Mouse (Mus musculus) kidney, embryonic 16.5 days (tissue): ENCODE results near the gene Raver1. TPM values are rescaled to one million over a fixed set of nuclear protein-coding genes. Genes with fewer than 3 reads are reported as not detected.
A peak's percentile ranks its signal among the peaks of the same experiment; 100 is the strongest.

Experiments
- ATAC-seq: fragments of 200-750 bp; cut with Nextera tagmentation; 2 replicates; pipeline ENCODE4 v1.8.0; 2017; ENCODE audit warnings: moderate TSS enrichment; ENCODE audit not compliant: low FRiP score, low TSS enrichment
- H3K27ac ChIP-seq: fragments of 300-500 bp; sonication (generic); 2 replicates; pipeline ENCODE4 v1.5.1; 2014; ENCODE audit warnings: low read length
- H3K27me3 ChIP-seq: fragments of 300-500 bp; sonication (generic); 2 replicates; pipeline ENCODE4 v1.6.1; 2014; ENCODE audit warnings: low read length, control low read depth, mixed read lengths; ENCODE audit not compliant: insufficient read depth
- H3K36me3 ChIP-seq: fragments of 300-500 bp; sonication (generic); 2 replicates; pipeline ENCODE4 v1.6.1; 2014; ENCODE audit warnings: low read length, control low read depth, mixed read lengths; ENCODE audit not compliant: insufficient read depth
- H3K4me1 ChIP-seq: fragments of 300-500 bp; sonication (generic); 2 replicates; pipeline ENCODE4 v1.6.1; 2014; ENCODE audit warnings: low read length, control low read depth, mixed read lengths; ENCODE audit not compliant: insufficient read depth
- H3K4me2 ChIP-seq: fragments of 300-500 bp; sonication (generic); replicated peaks from 2 replicates; pipeline ENCODE4 v1.6.1; 2014; ENCODE audit warnings: low read depth, low read length
- H3K4me3 ChIP-seq: fragments of 300-500 bp; sonication (generic); 2 replicates; pipeline ENCODE4 v1.5.1; 2014; ENCODE audit warnings: mild to moderate bottlenecking, low read length
- H3K9ac ChIP-seq: fragments of 300-500 bp; sonication (generic); replicated peaks from 2 replicates; pipeline ENCODE4 v1.6.1; 2014; ENCODE audit warnings: low read length
- H3K9me3 ChIP-seq: fragments of 300-500 bp; sonication (generic); 2 replicates; pipeline ENCODE4 v1.6.1; 2016; ENCODE audit warnings: low read length, control low read depth
- WGBS: fragments of 180-500 bp; shearing (Covaris S2); extraction: QIAGEN DNeasy Blood & Tissue Kit; methylation state at CpG from one replicate; pipeline ENCODE4 v1.1.7; 2014; 5-methylcytosine and 5-hydroxymethylcytosine counted together
- polyA plus RNA-seq: library from polyadenylated mRNA; unstranded; fragments of >200 nt; fragmentation: Nextera tagmentation; extraction: Ambion mirVana; gene quantifications from 2 replicates; pipeline ENCODE4 v1.2.1, GENCODE M21; 2015

Raver1 gene
- polyA plus RNA-seq, 1 experiment from 2014 or later = 66.8 TPM

- no peaks in the 10 kb centered on the region for H3K27me3 ChIP-seq
- H3K36me3 ChIP-seq = peaks cover 39% of the 10 kb centered on the region
- no peak for ATAC-seq
- H3K4me1 ChIP-seq = peaks cover 13% of the 10 kb centered on the region
- peak overlapping the region; percentile 83 for H3K4me3 ChIP-seq
- WGBS = 92% methylated on average over 1 of the region's 1 CpGs
- peak overlapping the region; percentile 95 for H3K4me2 ChIP-seq
- H3K9ac ChIP-seq = peak overlapping the region; percentile 89
- no peaks in the 10 kb centered on the region for H3K9me3 ChIP-seq
- H3K27ac ChIP-seq = no peak overlapping the region
Measured at GRCm38 (mm10) chr9:21090537-21090936, 1.3 kb downstream of the Raver1 start.

- WGBS = 91% methylated on average over 3 of the region's 3 CpGs
- Histone ChIP-seq H3K27me3 (no peaks in the 10 kb centered on the region), H3K9ac (no peak overlapping the region), H3K4me1 (no peaks in the 10 kb centered on the region), H3K27ac (no peak overlapping the region), H3K4me3 (no peak overlapping the region), H3K9me3 (no peaks in the 10 kb centered on the region), H3K4me2 (no peak overlapping the region), H3K36me3 (peaks cover 85% of the 10 kb centered on the region)
- no peak for ATAC-seq
Measured at GRCm38 (mm10) chr9:21083324-21083723, 8.5 kb downstream of the Raver1 start.

- Histone ChIP-seq H3K4me2 (no peak overlapping the region), H3K36me3 (peaks cover 85% of the 10 kb centered on the region)
Measured at GRCm38 (mm10) chr9:21081127-21081526, 10.7 kb downstream of the Raver1 start.

GRCm38 (mm10) chr9:21075625-21076024, 16.2 kb downstream of the Raver1 start:
- 95% methylated on average over 3 of the region's 3 CpGs for WGBS
- no peak overlapping the region for H3K4me2 ChIP-seq
- H3K4me3 ChIP-seq = no peak overlapping the region
- no peak for ATAC-seq
- H3K27me3 ChIP-seq = no peaks in the 10 kb centered on the region
- no peak overlapping the region for H3K27ac ChIP-seq
- no peaks in the 10 kb centered on the region for H3K9me3 ChIP-seq
- H3K36me3 ChIP-seq = peaks cover 57% of the 10 kb centered on the region
- H3K9ac ChIP-seq = no peak overlapping the region
- H3K4me1 ChIP-seq = peaks cover 10% of the 10 kb centered on the region

More at GRCm38 (mm10) chr9:21081127-21081526, 10.7 kb downstream of the Raver1 start:
- Histone ChIP-seq H3K4me1 (no peaks in the 10 kb centered on the region), H3K27me3 (no peaks in the 10 kb centered on the region), H3K9ac (no peak overlapping the region), H3K27ac (no peak overlapping the region), H3K9me3 (no peaks in the 10 kb centered on the region), H3K4me3 (no peak overlapping the region)
- no peak for ATAC-seq
- 87% methylated on average over 9 of the region's 9 CpGs for whole genome bisulfite sequencing

- 82% methylated on average over 1 of the region's 1 CpGs for WGBS
- peaks cover 49% of the 10 kb centered on the region for H3K36me3 ChIP-seq
- no peak for ATAC-seq
- peaks cover 10% of the 10 kb centered on the region for H3K4me1 ChIP-seq
- no peak overlapping the region; the same call in 1 of the 2 replicates for H3K9ac ChIP-seq
- H3K27ac ChIP-seq = no peak overlapping the region
- no peaks in the 10 kb centered on the region for H3K9me3 ChIP-seq
- no peaks in the 10 kb centered on the region for H3K27me3 ChIP-seq
- H3K4me2 ChIP-seq = no peak overlapping the region
- H3K4me3 ChIP-seq = no peak overlapping the region
Measured at GRCm38 (mm10) chr9:21074173-21074572, 17.6 kb downstream of the Raver1 start.

GRCm38 (mm10) chr9:21073044-21073840, 18.6 kb downstream of the Raver1 start, which contains the start of the genes Gm49373 and Fdx1l:
Gene Gm49373, minus strand, starts transcription at chr9:21073096.
Gene Fdx1l, minus strand, starts transcription at chr9:21073614.
- Histone ChIP-seq H3K4me1 (peaks cover 10% of the 10 kb centered on the region), H3K27me3 (no peaks in the 10 kb centered on the region), H3K9me3 (no peaks in the 10 kb centered on the region), H3K9ac (peak within 1 kb of the TSS; percentile 89), H3K36me3 (peaks cover 41% of the 10 kb centered on the region), H3K4me3 (peak within 1 kb of the TSS; percentile 87), H3K4me2 (peak within 1 kb of the TSS; percentile 83), H3K27ac (peak within 1 kb of the TSS; percentile 76)
- 2% methylated on average over 58 of the region's 58 CpGs for WGBS
- peak; percentile 94 for ATAC-seq

- Histone ChIP-seq H3K9ac (peak overlapping the region; percentile 89), H3K36me3 (peaks cover 39% of the 10 kb centered on the region), H3K4me1 (peaks cover 10% of the 10 kb centered on the region), H3K9me3 (no peaks in the 10 kb centered on the region), H3K27ac (peak overlapping the region; percentile 76; the same call in 1 of the 2 replicates), H3K4me3 (peak overlapping the region; percentile 87), H3K4me2 (peak overlapping the region; percentile 83), H3K27me3 (no peaks in the 10 kb centered on the region)
- 0 out of 2 replicates have a peak, but pooled peaks have one; percentile 8 for ATAC-seq
- WGBS = 7% methylated on average over 4 of the region's 4 CpGs
Measured at GRCm38 (mm10) chr9:21072641-21073040, 19.2 kb downstream of the Raver1 start.

GRCm38 (mm10) chr9:21067006-21067684, 24.7 kb downstream of the Raver1 start, which contains the start of gene Zglp1:
Gene Zglp1, minus strand, starts transcription at chr9:21067093.
- H3K9me3 ChIP-seq = no peaks in the 10 kb centered on the region
- H3K4me3 ChIP-seq = no peak within 1 kb of the TSS
- no peak within 1 kb of the TSS for H3K27ac ChIP-seq
- WGBS = 90% methylated on average over 27 of the region's 27 CpGs
- peaks cover 3% of the 10 kb centered on the region for H3K4me1 ChIP-seq
- no peaks in the 10 kb centered on the region for H3K27me3 ChIP-seq
- H3K4me2 ChIP-seq = no peak within 1 kb of the TSS
- H3K36me3 ChIP-seq = peaks cover 45% of the 10 kb centered on the region; the same call in 1 of the 2 replicates
- no peak within 1 kb of the TSS for H3K9ac ChIP-seq
- ATAC-seq = no peak

GRCm38 (mm10) chr9:21062928-21063327, 28.9 kb downstream of the Raver1 start:
- WGBS = 86% methylated on average over 2 of the region's 2 CpGs
- Histone ChIP-seq H3K36me3 (peaks cover 33% of the 10 kb centered on the region; the same call in 1 of the 2 replicates), H3K9ac (no peak overlapping the region), H3K27ac (no peak overlapping the region), H3K9me3 (no peaks in the 10 kb centered on the region), H3K4me1 (no peaks in the 10 kb centered on the region), H3K4me2 (no peak overlapping the region), H3K4me3 (no peak overlapping the region), H3K27me3 (no peaks in the 10 kb centered on the region)
- ATAC-seq = no peak
